Mouse (Mus musculus) left cerebral cortex, postnatal 14 days (tissue): ENCODE measurements around the gene Nfasc. TPM values are rescaled to one million over a fixed set of nuclear protein-coding genes. Genes with fewer than 3 reads are reported as not detected.

Experiments used
- DNase-seq, 2 experiments: peaks; one replicate each; pipeline ENCODE4 v3.0.0; 2021 to 2022; ENCODE audit warnings: low spot score in 2 of 2, mixed read lengths in 1 of 2
- intact Hi-C: fragments of 180-260 bp; cut with DNase I; formaldehyde crosslinking; loops from one replicate; pipeline ENCODE4 v1.15.1; 2025
- long read RNA-seq, 2 experiments: library from polyadenylated mRNA; stranded (forward); transcript quantifications; one replicate each; pipeline ENCODE4 v2.0.0; 2021
- total RNA-seq, 2 experiments: library from RNA; stranded (reverse); gene quantifications; 2 replicates each; pipeline ENCODE4 v1.2.3; 2021

Gene Nfasc
- total RNA-seq, result 100 to 1,000 TPM; 179 to 195 TPM
- long read RNA-seq, experiment 1, partial matches to known transcripts, result 6 of 52 reads
- long read RNA-seq, experiment 1, other reads (novel, unspliced or antisense), result 46 of 52 reads
- long read RNA-seq, experiment 2, partial matches to known transcripts, result 7 of 32 reads
- long read RNA-seq, experiment 2, other reads (novel, unspliced or antisense), result 25 of 32 reads

DNA sequence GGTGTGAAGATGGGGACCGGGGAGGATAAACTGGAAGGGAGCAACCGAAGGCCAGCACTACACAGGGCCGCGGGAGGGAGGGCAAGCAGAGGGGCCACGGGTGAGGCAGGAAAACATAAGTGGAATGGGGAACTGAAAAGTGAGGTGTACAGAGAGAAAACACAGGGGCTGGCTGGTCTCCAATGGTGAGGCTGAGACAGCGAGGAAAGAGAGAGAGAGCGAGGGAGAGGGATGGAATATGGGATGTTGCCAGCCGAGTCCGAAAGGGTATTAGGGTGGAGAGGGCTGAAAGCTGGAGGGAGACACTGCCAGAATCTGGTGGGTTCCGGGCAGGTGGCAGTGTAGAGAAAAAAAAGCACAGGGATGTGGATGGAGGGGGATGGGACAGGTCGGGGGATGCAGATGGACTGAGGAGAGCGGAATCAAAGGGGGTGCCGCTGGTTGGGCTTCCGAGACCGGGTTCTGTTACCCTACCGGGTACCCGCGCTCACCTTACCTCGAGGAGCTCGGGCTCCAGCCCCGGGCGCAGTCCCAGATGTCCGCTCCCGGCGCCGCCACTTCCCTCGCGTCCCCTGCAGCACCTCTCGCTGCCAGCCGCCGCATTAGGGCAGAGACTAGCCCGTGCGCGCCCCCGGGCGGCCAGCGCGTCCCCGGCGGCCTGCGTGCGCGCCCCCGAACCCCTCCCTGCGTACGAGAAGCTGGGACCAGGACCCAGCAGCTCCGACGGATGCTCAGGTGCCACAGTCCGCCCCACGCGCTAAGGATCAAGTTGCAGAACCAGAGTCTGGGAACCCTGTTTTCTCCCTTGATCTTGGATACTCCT is at the start of gene Nfasc:
Nfasc (minus strand) TSS at position 623 of the 823 bp plus-strand sequence.
- intact Hi-C loops, result loop anchor here (5.0 to 10.0 kb wide), 3 partner anchors 87 to 217 kb away; no protein-coding TSS in a partner anchor
- DNase-seq, result peak; percentile 91 to 92

GRCm38 (mm10) chr1:132791049-132791448 is 49.5 kb upstream of the Nfasc start:
- no peak for DNase-seq
- intact Hi-C loops, result no loop called here

DNA sequence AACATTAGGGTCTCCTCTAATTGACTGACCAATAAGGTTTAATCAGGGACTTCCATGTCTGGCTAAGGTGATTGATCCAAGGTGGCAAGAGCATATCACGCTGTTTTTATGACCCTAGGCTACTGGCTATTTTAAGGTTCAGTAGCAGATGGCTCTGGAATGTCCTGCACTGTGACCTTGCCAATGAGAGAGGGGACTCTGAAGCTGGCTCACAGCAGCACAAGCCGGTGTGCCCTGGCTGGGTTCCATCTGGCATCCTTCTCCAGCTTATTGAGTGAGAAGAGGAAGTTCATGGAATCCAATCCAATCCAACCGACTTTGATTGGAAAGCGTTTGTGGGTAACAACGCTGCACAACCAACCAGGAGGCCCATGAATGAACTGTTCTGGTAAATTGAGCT is 45.3 kb upstream of the Nfasc start:
- intact Hi-C loops, result no loop called here
- no peak for DNase-seq

DNA sequence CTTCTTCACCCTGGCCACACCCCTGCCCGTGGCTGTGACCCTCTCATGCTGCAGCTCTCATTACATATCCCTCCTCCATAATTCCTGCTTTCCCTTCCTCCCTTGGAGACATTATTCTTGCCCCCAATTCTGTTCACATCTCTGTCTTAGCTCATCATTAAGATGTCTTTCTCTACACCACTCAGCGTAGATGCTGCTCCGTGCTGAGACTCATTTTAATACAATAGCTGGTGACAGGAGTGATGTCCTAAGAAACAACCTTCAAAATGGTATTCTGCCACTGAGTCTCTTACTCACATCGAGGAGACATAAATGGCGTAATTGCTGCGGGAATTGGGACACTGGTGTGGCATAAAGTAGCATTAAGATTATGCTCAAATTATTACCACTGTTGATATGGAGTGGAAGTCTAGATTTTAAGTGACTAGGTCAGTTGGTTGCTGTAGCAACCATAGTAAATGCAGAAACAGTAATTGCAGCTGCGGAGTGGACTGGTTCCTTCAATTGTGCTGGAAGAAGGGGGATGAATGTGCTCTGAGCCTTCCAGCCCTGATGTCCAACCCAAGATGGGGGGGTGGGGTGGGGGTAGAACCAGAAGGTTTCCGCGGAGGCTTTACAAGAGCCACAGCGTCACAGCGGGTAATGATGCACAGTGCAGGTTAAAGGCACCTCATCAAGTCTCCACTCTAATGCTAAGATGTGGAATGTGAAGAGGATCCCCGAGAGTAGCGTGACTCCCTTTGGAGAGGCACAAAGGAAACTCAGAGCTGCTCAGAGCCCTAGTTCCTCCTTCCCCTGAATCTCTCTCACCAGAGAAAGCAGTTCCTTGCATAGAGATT is 40.2 kb upstream of the Nfasc start:
- intact Hi-C loops, result no loop called here
- no peak for DNase-seq

DNA sequence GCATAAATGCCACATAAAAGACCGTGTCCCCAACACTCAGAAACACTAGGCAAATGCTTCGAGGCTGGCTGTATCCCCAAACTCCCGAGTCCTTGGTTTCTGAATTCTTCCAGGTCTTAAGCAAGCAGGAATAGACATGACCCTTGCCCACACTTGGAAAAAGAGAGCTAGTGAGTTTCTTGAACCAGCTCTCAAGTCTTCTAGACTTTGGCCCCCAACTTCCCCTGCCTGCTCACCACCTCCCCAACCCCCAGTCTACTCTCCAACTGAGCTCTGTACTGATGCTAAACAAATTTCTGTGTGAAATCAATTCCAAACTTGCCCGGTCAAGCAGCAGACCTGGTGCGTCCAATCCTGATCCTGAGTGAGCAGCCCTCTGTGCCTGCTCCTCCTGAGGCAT is 39.4 kb upstream of the Nfasc start:
- no peak for DNase-seq
- intact Hi-C loops, result no loop called here

GRCm38 (mm10) chr1:132780254-132780653 is 38.7 kb upstream of the Nfasc start:
- intact Hi-C loops, result no loop called here
- no peak for DNase-seq

GRCm38 (mm10) chr1:132774959-132775358 is 33.4 kb upstream of the Nfasc start:
- intact Hi-C loops, result no loop called here

DNA sequence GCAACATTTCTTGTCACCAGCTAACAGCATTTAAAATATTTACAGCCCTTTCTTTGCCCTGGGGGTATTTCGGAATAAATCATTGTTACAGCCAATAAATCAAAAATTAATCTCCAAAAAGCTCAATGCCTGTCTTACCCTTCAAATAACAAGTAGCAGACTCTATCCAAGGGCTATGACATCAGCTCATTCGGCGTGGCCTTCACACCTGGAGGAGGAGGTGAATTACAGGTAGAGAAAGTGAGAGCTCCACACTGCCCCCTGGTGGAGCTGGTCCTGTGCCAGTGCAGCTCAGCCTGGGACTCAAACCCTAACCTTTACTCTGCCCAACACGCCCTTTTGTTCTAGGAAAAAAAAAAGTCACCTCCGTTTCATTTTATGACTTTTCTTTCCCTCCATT is 29.8 kb upstream of the Nfasc start:
- intact Hi-C loops, result no loop called here
- no peak for DNase-seq

More at GRCm38 (mm10) chr1:132774959-132775358, 33.4 kb upstream of the Nfasc start:
- no peak for DNase-seq

DNA sequence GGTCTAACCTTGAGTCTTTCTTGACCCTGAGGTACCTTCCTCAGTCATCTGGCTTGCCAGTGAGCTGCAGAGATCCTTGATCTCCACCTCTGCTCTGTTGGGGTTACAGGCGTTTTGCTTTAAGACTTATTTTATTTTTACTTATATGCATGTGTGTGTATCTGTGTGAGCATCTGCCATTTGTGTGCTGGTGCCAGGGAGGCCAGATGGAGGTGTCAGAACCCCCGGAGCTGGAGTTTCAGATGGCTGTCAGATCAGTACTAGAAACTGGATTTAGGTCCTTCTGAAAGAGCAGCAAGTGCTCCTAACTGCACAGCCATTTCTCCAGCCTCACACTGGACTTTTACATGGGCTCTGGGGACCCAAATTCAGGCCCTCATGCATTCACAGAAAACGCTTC is 28.0 kb upstream of the Nfasc start:
- DNase-seq, result no peak
- intact Hi-C loops, result no loop called here

GRCm38 (mm10) chr1:132767422-132767821 is 25.8 kb upstream of the Nfasc start:
- DNase-seq, result no peak
- intact Hi-C loops, result no loop called here

- intact Hi-C loops, result no loop called here
- peak; percentile 55 to 72 for DNase-seq
Measured at GRCm38 (mm10) chr1:132765887-132766651, 24.5 kb upstream of the Nfasc start.

- no peak for DNase-seq
- intact Hi-C loops, result no loop called here
Measured at GRCm38 (mm10) chr1:132765222-132765621, 23.6 kb upstream of the Nfasc start.

- no peak for DNase-seq
- intact Hi-C loops, result loop anchor here (10.0 kb wide), 1 partner anchor 345 kb away; no protein-coding TSS in a partner anchor
Measured at GRCm38 (mm10) chr1:132759390-132759789, 17.8 kb upstream of the Nfasc start.

DNA sequence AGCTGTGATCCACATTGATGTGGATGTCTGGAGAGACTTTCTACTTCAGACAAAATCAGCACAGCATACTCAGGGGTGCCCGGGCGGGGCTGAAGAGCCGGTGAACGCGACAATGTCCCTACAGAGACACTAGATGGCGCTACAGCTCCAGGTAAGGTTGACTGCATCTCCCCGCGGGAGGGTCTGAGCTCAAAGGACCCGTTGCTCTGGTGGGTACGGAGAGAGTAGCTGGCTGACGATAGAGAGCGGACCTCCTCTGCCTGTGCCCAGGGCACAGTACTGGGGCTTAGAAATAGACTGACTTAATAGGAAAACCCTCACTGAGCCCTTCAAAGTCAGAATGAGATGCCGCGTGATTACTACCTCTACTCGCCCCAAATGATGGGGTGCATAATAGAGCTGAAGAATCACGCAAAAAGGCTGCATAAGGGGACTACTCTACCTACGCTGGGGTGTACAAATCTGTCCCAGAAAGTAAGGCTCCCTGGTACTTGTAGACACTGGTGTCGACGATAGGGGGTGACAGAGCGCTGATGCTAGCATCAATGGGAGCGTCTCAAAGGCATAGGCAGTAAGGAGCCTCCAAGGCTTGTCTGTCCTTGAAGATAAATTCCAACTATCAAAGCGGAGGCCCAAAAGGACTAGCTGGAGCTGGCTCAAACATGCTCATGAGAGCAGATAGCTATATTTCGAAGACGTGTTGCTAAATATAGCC is 17.2 kb upstream of the Nfasc start:
- intact Hi-C loops, result loop anchor here (1.0 to 10.0 kb wide), 3 partner anchors 209 to 346 kb away; no protein-coding TSS in a partner anchor
- peak; percentile 87 to 88 for DNase-seq

GRCm38 (mm10) chr1:132755211-132755610 is 13.6 kb upstream of the Nfasc start:
- intact Hi-C loops, result loop anchor here (10.0 kb wide), 1 partner anchor 350 kb away; no protein-coding TSS in a partner anchor
- DNase-seq, result no peak

GRCm38 (mm10) chr1:132749217-132749884 is 7.8 kb upstream of the Nfasc start:
- peak in 1 of 2 experiments; percentile 33 for DNase-seq
- intact Hi-C loops, result loop anchor here (10.0 kb wide), 2 partner anchors 95 to 225 kb away; no protein-coding TSS in a partner anchor

- DNase-seq, result peak; percentile 55 to 61
- intact Hi-C loops, result loop anchor here (10.0 kb wide), 2 partner anchors 92 to 222 kb away; no protein-coding TSS in a partner anchor
Measured at GRCm38 (mm10) chr1:132746302-132746701, 4.7 kb upstream of the Nfasc start.

- no peak for DNase-seq
Measured at GRCm38 (mm10) chr1:132745636-132746035, 4.0 kb upstream of the Nfasc start.

More at GRCm38 (mm10) chr1:132745636-132746035, 4.0 kb upstream of the Nfasc start:
- intact Hi-C loops, result loop anchor here (10.0 kb wide), 2 partner anchors 91 to 221 kb away; no protein-coding TSS in a partner anchor
